Mouse (Mus musculus): ENCODE measurements at regions not wholly inside any gene's neighbourhood (a gene's known extent, or its start where the extent isn't known, plus 50 kb on each side); places are given as distances from the start of the nearest gene placed in this dataset.

- Histone ChIP-seq H3K36me3 (ENCODE audit: insufficient read depth, low read length) (no peaks in the 10 kb centered on the region), H3K9ac (replicated peaks; ENCODE audit: low read length, poor library complexity, severe bottlenecking) (no peak overlapping the region), H3K27me3 (ENCODE audit: insufficient read depth, low read length) (no peaks in the 10 kb centered on the region; the same call in 1 of the 2 replicates), H3K4me3 (ENCODE audit: low read depth, low read length) (no peak overlapping the region), H3K4me2 (ENCODE audit: low read depth, low read length, poor library complexity, severe bottlenecking) (no peak overlapping the region), H3K9me3 (ENCODE audit: low read length) (no peaks in the 10 kb centered on the region), H3K27ac (ENCODE audit: low read depth, low read length) (no peak overlapping the region), H3K4me1 (ENCODE audit: insufficient read depth, low read length) (peaks cover 2% of the 10 kb centered on the region; the same call in 1 of the 2 replicates)
- TF ChIP-seq CTCF (IDR thresholded peaks at IDR 0.05), result no peak
- DNase-seq (ENCODE audit: low spot score), result peak; percentile 78
- 57% methylated on average over 7 of the region's 7 CpGs for WGBS
- ATAC-seq (ENCODE audit: low FRiP score), result peak; percentile 38; the same call in 1 of the 2 replicates
Measured at GRCm38 (mm10) chr3:35152191-35152590, 502.0 kb downstream of the Sox2 start.

- no peak for TF ChIP-seq CTCF (IDR thresholded peaks at IDR 0.05)
- WGBS, result 54% methylated on average over 6 of the region's 6 CpGs
- no peak overlapping the region for H3K4me2 ChIP-seq (ENCODE audit: low read depth, low read length, poor library complexity, severe bottlenecking)
- DNase-seq (ENCODE audit: low spot score) (no peak), ATAC-seq (ENCODE audit: low FRiP score) (no peak)
- H3K4me1 ChIP-seq (ENCODE audit: insufficient read depth, low read length), result no peaks in the 10 kb centered on the region
- no peak overlapping the region for H3K4me3 ChIP-seq (ENCODE audit: low read depth, low read length)
- no peak overlapping the region for H3K9ac ChIP-seq (replicated peaks; ENCODE audit: low read length, poor library complexity, severe bottlenecking)
- no peaks in the 10 kb centered on the region for H3K36me3 ChIP-seq (ENCODE audit: insufficient read depth, low read length)
- H3K27ac ChIP-seq (ENCODE audit: low read depth, low read length), result no peak overlapping the region
- H3K9me3 ChIP-seq (ENCODE audit: low read length), result no peaks in the 10 kb centered on the region
- H3K27me3 ChIP-seq (ENCODE audit: insufficient read depth, low read length), result no peaks in the 10 kb centered on the region; the same call in 1 of the 2 replicates
Measured at GRCm38 (mm10) chr3:35154266-35154665, 504.1 kb downstream of the Sox2 start.

- no peaks in the 10 kb centered on the region for H3K27me3 ChIP-seq (ENCODE audit: insufficient read depth, low read length)
- 94% methylated on average over 1 of the region's 1 CpGs for WGBS
- no peaks in the 10 kb centered on the region for H3K4me1 ChIP-seq (ENCODE audit: insufficient read depth, low read length)
- no peak overlapping the region for H3K9ac ChIP-seq (replicated peaks; ENCODE audit: low read length, poor library complexity, severe bottlenecking)
- no peak overlapping the region for H3K4me3 ChIP-seq (ENCODE audit: low read depth, low read length)
- H3K36me3 ChIP-seq (ENCODE audit: insufficient read depth, low read length), result no peaks in the 10 kb centered on the region
- no peak for DNase-seq (ENCODE audit: low spot score)
- no peaks in the 10 kb centered on the region for H3K9me3 ChIP-seq (ENCODE audit: low read length)
- no peak for ATAC-seq (ENCODE audit: low FRiP score)
- no peak for TF ChIP-seq CTCF (IDR thresholded peaks at IDR 0.05)
- no peak overlapping the region for H3K27ac ChIP-seq (ENCODE audit: low read depth, low read length)
- no peak overlapping the region for H3K4me2 ChIP-seq (ENCODE audit: low read depth, low read length, poor library complexity, severe bottlenecking)
Measured at GRCm38 (mm10) chr3:35168676-35169075, 518.5 kb downstream of the Sox2 start.

GRCm38 (mm10) chr3:35178759-35179440 lies 528.7 kb downstream of the Sox2 start:
- no peak for TF ChIP-seq CTCF (IDR thresholded peaks at IDR 0.05)
- H3K4me1 ChIP-seq (ENCODE audit: insufficient read depth, low read length), result no peaks in the 10 kb centered on the region
- no peak overlapping the region for H3K4me2 ChIP-seq (ENCODE audit: low read depth, low read length, poor library complexity, severe bottlenecking)
- H3K4me3 ChIP-seq (ENCODE audit: low read depth, low read length), result no peak overlapping the region
- H3K27me3 ChIP-seq (ENCODE audit: insufficient read depth, low read length), result no peaks in the 10 kb centered on the region
- no peak overlapping the region for H3K9ac ChIP-seq (replicated peaks; ENCODE audit: low read length, poor library complexity, severe bottlenecking)
- H3K27ac ChIP-seq (ENCODE audit: low read depth, low read length), result no peak overlapping the region
- WGBS, result 83% methylated on average over 12 of the region's 12 CpGs
- no peak for DNase-seq (ENCODE audit: low spot score)
- ATAC-seq (ENCODE audit: low FRiP score), result no peak
- H3K36me3 ChIP-seq (ENCODE audit: insufficient read depth, low read length), result no peaks in the 10 kb centered on the region
- H3K9me3 ChIP-seq (ENCODE audit: low read length), result no peaks in the 10 kb centered on the region

GRCm38 (mm10) chr3:35208526-35208925 lies 545.4 kb upstream of the Atp11b start:
- WGBS, result 81% methylated on average over 5 of the region's 5 CpGs
- H3K9ac ChIP-seq (replicated peaks; ENCODE audit: low read length, poor library complexity, severe bottlenecking), result no peak overlapping the region
- H3K4me1 ChIP-seq (ENCODE audit: insufficient read depth, low read length), result no peaks in the 10 kb centered on the region
- DNase-seq (ENCODE audit: low spot score) (no peak), ATAC-seq (ENCODE audit: low FRiP score) (no peak)
- H3K4me2 ChIP-seq (ENCODE audit: low read depth, low read length, poor library complexity, severe bottlenecking), result no peak overlapping the region
- H3K27me3 ChIP-seq (ENCODE audit: insufficient read depth, low read length), result no peaks in the 10 kb centered on the region
- TF ChIP-seq CTCF (IDR thresholded peaks at IDR 0.05), result no peak
- no peaks in the 10 kb centered on the region for H3K9me3 ChIP-seq (ENCODE audit: low read length)
- no peak overlapping the region for H3K4me3 ChIP-seq (ENCODE audit: low read depth, low read length)
- H3K27ac ChIP-seq (ENCODE audit: low read depth, low read length), result no peak overlapping the region
- no peaks in the 10 kb centered on the region for H3K36me3 ChIP-seq (ENCODE audit: insufficient read depth, low read length)

GRCm38 (mm10) chr3:35219394-35219793 lies 534.5 kb upstream of the Atp11b start:
- no peaks in the 10 kb centered on the region; the same call in 1 of the 2 replicates for H3K4me1 ChIP-seq (ENCODE audit: insufficient read depth, low read length)
- no peak for TF ChIP-seq CTCF (IDR thresholded peaks at IDR 0.05)
- no peak overlapping the region for H3K4me2 ChIP-seq (ENCODE audit: low read depth, low read length, poor library complexity, severe bottlenecking)
- 0 out of 2 replicates have a peak, but pooled peaks cover 5% of the 10 kb centered on the region for H3K9me3 ChIP-seq (ENCODE audit: low read length)
- no peaks in the 10 kb centered on the region for H3K36me3 ChIP-seq (ENCODE audit: insufficient read depth, low read length)
- 86% methylated on average over 6 of the region's 6 CpGs for WGBS
- ATAC-seq (ENCODE audit: low FRiP score) (no peak), DNase-seq (ENCODE audit: low spot score) (no peak)
- H3K27me3 ChIP-seq (ENCODE audit: insufficient read depth, low read length), result no peaks in the 10 kb centered on the region
- no peak overlapping the region for H3K27ac ChIP-seq (ENCODE audit: low read depth, low read length)
- H3K9ac ChIP-seq (replicated peaks; ENCODE audit: low read length, poor library complexity, severe bottlenecking), result no peak overlapping the region
- no peak overlapping the region for H3K4me3 ChIP-seq (ENCODE audit: low read depth, low read length)
